Mouse (Mus musculus): ENCODE measurements around the gene Slc15a2.

DNA sequence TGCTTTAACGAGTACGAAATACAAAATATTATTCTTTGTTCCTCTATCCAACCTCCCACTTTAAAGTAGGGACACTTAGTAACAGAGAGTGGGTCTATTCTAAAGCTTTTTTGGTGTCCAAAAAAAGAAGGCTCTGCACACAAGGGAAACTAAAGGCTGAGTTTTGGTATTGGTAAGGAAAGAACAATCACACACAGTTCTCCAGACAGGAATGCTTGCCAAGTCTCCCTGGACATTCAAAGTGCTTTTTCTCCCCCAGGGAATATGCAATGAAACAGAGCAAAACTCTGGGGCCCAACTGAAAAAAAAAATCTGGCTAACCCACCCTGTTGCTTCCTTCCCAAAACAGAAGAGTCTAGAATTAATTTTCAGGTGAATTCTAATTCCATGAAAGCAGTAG is 616 bp downstream of the Slc15a2 start:
- TF ChIP-seq CTCF (IDR thresholded peaks at IDR 0.05; ENCODE audit: borderline replicate concordance, insufficient read depth, low read length) (no peak), POLR2A (IDR thresholded peaks at IDR 0.05; ENCODE audit: low read depth, low read length) (no peak)

Data from embryonic fibroblast, embryonic 13.5 days (primary cell).